Mouse (Mus musculus): ENCODE results near the gene Sik3. TPM values are rescaled to one million over a fixed set of nuclear protein-coding genes. Genes with fewer than 3 reads are reported as not detected.
A peak's percentile ranks its signal among the peaks of the same experiment; 100 is the strongest.

The Sik3 gene
- total and polyA plus RNA-seq, 2 experiments from 2014 or later, result 12.5 to 38.4 TPM

DNA sequence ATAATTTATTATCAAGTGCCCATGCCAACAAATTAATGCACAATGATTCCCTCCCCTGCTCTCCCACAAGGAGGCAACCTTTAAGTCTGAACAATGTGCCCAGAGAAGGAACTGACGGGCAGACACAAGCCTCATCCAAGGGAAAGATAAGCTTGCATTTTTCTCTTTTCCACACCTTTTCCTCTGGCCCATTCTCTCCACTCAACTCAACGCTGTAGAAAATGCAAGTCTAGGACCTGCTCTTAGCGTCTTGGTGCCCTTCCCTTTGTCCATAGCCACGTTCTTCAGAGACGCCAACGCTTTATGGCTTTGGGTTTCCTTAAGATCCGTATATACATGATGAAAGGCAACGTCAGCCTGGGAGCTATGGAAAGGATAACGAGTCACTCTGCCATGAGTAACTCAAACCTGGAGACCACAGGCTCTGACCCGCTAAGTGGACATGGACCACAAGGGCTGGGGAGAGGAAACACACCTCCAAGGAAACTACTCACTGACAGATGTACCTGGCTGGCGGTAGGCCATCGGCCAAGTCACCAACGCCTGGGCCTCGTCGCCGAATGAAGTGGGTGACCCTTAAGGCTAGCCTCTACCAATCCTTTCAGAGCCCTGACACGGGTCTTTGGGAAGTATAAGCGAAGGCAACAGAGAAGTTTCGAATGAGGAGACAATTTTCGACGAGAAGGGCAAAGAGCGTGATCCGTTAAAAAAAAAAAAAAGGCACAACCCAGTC lies 28.8 kb upstream of the Sik3 start:
- Histone ChIP-seq H3K4me1 (ENCODE audit: insufficient read depth, low read length) (peaks cover 13% of the 10 kb centered on the region; the same call in 1 of the 2 replicates), H3K4me3 (ENCODE audit: low read depth, low read length) (peak overlapping the region; percentile 71), H3K9me3 (ENCODE audit: low read length) (no peaks in the 10 kb centered on the region), H3K4me2 (ENCODE audit: low read depth, low read length, poor library complexity, severe bottlenecking) (peak overlapping the region; percentile 86), H3K9ac (replicated peaks; ENCODE audit: low read length, poor library complexity, severe bottlenecking) (peak overlapping the region; percentile 85), H3K27ac (ENCODE audit: low read depth, low read length) (peak overlapping the region; percentile 88), H3K27me3 (ENCODE audit: insufficient read depth, low read length) (no peaks in the 10 kb centered on the region), H3K36me3 (ENCODE audit: insufficient read depth, low read length) (no peaks in the 10 kb centered on the region)
- under 1% methylated on average over 23 of the region's 23 CpGs for WGBS
- peak; percentile 51 for TF ChIP-seq CTCF (IDR thresholded peaks at IDR 0.05)
- DNase-seq (ENCODE audit: low spot score), result peak; percentile 20
- 0 out of 2 replicates have a peak, but pooled peaks have one; percentile 7 for ATAC-seq (ENCODE audit: low FRiP score)

- Histone ChIP-seq H3K27ac (ENCODE audit: low read depth, low read length) (peak overlapping the region; percentile 88), H3K9ac (replicated peaks; ENCODE audit: low read length, poor library complexity, severe bottlenecking) (peak overlapping the region; percentile 85), H3K9me3 (ENCODE audit: low read length) (no peaks in the 10 kb centered on the region), H3K4me1 (ENCODE audit: insufficient read depth, low read length) (peaks cover 13% of the 10 kb centered on the region; the same call in 1 of the 2 replicates), H3K4me2 (ENCODE audit: low read depth, low read length, poor library complexity, severe bottlenecking) (peak overlapping the region; percentile 86), H3K36me3 (ENCODE audit: insufficient read depth, low read length) (no peaks in the 10 kb centered on the region), H3K27me3 (ENCODE audit: insufficient read depth, low read length) (no peaks in the 10 kb centered on the region), H3K4me3 (ENCODE audit: low read depth, low read length) (peak overlapping the region; percentile 71)
- ATAC-seq (ENCODE audit: low FRiP score) (peak; percentile 94), DNase-seq (ENCODE audit: low spot score) (peak; percentile 95)
- TF ChIP-seq CTCF (IDR thresholded peaks at IDR 0.05), result peak; percentile 32; the same call in 1 of the 2 replicates
- under 1% methylated on average over 56 of the region's 76 CpGs for WGBS
Measured at GRCm38 (mm10) chr9:45984409-45985228, 28.0 kb upstream of the Sik3 start.

GRCm38 (mm10) chr9:45985229-45985567 lies 27.4 kb upstream of the Sik3 start:
- DNase-seq (ENCODE audit: low spot score), result peak; percentile 81
- Histone ChIP-seq H3K9ac (replicated peaks; ENCODE audit: low read length, poor library complexity, severe bottlenecking) (peak overlapping the region; percentile 85), H3K27me3 (ENCODE audit: insufficient read depth, low read length) (no peaks in the 10 kb centered on the region), H3K4me1 (ENCODE audit: insufficient read depth, low read length) (peaks cover 13% of the 10 kb centered on the region; the same call in 1 of the 2 replicates), H3K27ac (ENCODE audit: low read depth, low read length) (peak overlapping the region; percentile 88), H3K9me3 (ENCODE audit: low read length) (no peaks in the 10 kb centered on the region), H3K4me3 (ENCODE audit: low read depth, low read length) (peak overlapping the region; percentile 71), H3K36me3 (ENCODE audit: insufficient read depth, low read length) (no peaks in the 10 kb centered on the region), H3K4me2 (ENCODE audit: low read depth, low read length, poor library complexity, severe bottlenecking) (peak overlapping the region; percentile 86)
- under 1% methylated on average over 4 of the region's 4 CpGs for WGBS
- no peak for TF ChIP-seq CTCF (IDR thresholded peaks at IDR 0.05)
- ATAC-seq (ENCODE audit: low FRiP score), result peak; percentile 76

GRCm38 (mm10) chr9:45999009-45999408 lies 13.6 kb upstream of the Sik3 start:
- Histone ChIP-seq H3K9me3 (ENCODE audit: low read length) (no peaks in the 10 kb centered on the region), H3K4me1 (ENCODE audit: insufficient read depth, low read length) (no peaks in the 10 kb centered on the region), H3K27me3 (ENCODE audit: insufficient read depth, low read length) (no peaks in the 10 kb centered on the region), H3K36me3 (ENCODE audit: insufficient read depth, low read length) (no peaks in the 10 kb centered on the region), H3K27ac (ENCODE audit: low read depth, low read length) (no peak overlapping the region), H3K4me2 (ENCODE audit: low read depth, low read length, poor library complexity, severe bottlenecking) (no peak overlapping the region), H3K9ac (replicated peaks; ENCODE audit: low read length, poor library complexity, severe bottlenecking) (no peak overlapping the region), H3K4me3 (ENCODE audit: low read depth, low read length) (no peak overlapping the region)
- no peak for ATAC-seq (ENCODE audit: low FRiP score)
- peak; percentile 27 for DNase-seq (ENCODE audit: low spot score)
- TF ChIP-seq CTCF (IDR thresholded peaks at IDR 0.05), result no peak
- WGBS, result 52% methylated on average over 4 of the region's 4 CpGs

DNA sequence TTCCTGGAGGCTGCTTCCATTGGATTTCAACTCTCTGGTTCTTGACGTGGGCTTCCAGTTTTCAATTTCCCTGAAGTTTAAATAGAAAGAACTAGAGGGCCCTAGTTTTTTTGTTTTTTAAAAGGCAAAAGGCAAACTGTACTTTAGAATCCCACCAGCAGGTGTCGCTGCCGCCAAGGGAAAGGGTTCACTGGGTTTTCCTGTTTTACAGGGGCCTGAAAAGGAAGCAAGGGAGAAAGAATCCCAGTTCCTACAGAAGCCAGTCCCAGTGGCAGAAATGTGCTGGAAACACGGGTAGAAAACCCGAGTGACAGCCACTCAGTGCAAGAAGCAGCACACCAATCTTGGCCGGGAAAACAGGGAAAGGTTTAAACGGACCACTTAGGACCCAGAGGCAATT lies 8.9 kb upstream of the Sik3 start:
- WGBS, result 10% methylated on average over 7 of the region's 7 CpGs
- no peaks in the 10 kb centered on the region for H3K36me3 ChIP-seq (ENCODE audit: insufficient read depth, low read length)
- H3K4me2 ChIP-seq (ENCODE audit: low read depth, low read length, poor library complexity, severe bottlenecking), result no peak overlapping the region
- DNase-seq (ENCODE audit: low spot score) (peak; percentile 83), ATAC-seq (ENCODE audit: low FRiP score) (no peak)
- TF ChIP-seq CTCF (IDR thresholded peaks at IDR 0.05), result peak; percentile 96
- H3K27me3 ChIP-seq (ENCODE audit: insufficient read depth, low read length), result no peaks in the 10 kb centered on the region
- H3K9me3 ChIP-seq (ENCODE audit: low read length), result no peaks in the 10 kb centered on the region
- H3K4me1 ChIP-seq (ENCODE audit: insufficient read depth, low read length), result no peaks in the 10 kb centered on the region
- H3K27ac ChIP-seq (ENCODE audit: low read depth, low read length), result no peak overlapping the region
- no peak overlapping the region for H3K4me3 ChIP-seq (ENCODE audit: low read depth, low read length)
- no peak overlapping the region for H3K9ac ChIP-seq (replicated peaks; ENCODE audit: low read length, poor library complexity, severe bottlenecking)

DNA sequence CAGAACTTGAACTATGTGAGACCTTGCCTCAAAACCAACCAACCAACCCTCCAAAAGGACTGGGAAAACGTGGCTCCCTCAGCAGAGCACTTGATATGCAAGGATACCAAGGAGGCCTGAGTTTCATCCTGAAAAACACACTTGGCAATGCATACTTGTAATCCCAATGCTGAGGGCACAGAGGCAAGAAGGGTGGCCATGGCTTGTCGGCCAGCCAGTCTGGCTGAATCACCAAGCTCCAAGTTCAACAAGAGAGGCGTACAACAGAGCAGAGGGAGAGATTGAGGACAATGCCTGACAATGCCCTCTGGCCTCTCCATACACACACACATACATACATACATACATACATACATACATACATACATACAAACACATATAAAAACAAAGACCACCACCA lies 8.1 kb upstream of the Sik3 start:
- Histone ChIP-seq H3K27me3 (ENCODE audit: insufficient read depth, low read length) (no peaks in the 10 kb centered on the region), H3K4me2 (ENCODE audit: low read depth, low read length, poor library complexity, severe bottlenecking) (no peak overlapping the region), H3K9ac (replicated peaks; ENCODE audit: low read length, poor library complexity, severe bottlenecking) (no peak overlapping the region), H3K4me1 (ENCODE audit: insufficient read depth, low read length) (no peaks in the 10 kb centered on the region), H3K36me3 (ENCODE audit: insufficient read depth, low read length) (no peaks in the 10 kb centered on the region), H3K27ac (ENCODE audit: low read depth, low read length) (no peak overlapping the region), H3K4me3 (ENCODE audit: low read depth, low read length) (no peak overlapping the region), H3K9me3 (ENCODE audit: low read length) (no peaks in the 10 kb centered on the region)
- no peak for ATAC-seq (ENCODE audit: low FRiP score)
- DNase-seq (ENCODE audit: low spot score), result no peak
- TF ChIP-seq CTCF (IDR thresholded peaks at IDR 0.05), result no peak
- WGBS, result 63% methylated on average over 3 of the region's 3 CpGs
